Mouse (Mus musculus): Measurements from ENCODE around the gene Galr3. TPM values are rescaled to one million over a fixed set of nuclear protein-coding genes. Genes with fewer than 3 reads are reported as not detected.

Gene Galr3
- total RNA-seq (2021) = under 1 TPM in 1 of 2 experiments, not detected in 1; 0.84 TPM
- long read RNA-seq, experiment 1 = 0 reads
- long read RNA-seq, experiment 2 = 0 reads

GRCm38 (mm10) chr15:79041585-79041984 lies at the start of gene Galr3:
Galr3 (plus strand) TSS chr15:79041885.
- peak within 1 kb of the TSS; percentile 61 for H3K27ac ChIP-seq
- H3K4me3 ChIP-seq = peak within 1 kb of the TSS; percentile 56
- no peak for DNase-seq (ENCODE audit: extremely low spot score in 1 of 2, low spot score in 2 of 2)
- intact Hi-C loops (cut with DNase I) = no loop called here
- no peak for TF ChIP-seq CTCF (IDR thresholded peaks at IDR 0.05)

DNA sequence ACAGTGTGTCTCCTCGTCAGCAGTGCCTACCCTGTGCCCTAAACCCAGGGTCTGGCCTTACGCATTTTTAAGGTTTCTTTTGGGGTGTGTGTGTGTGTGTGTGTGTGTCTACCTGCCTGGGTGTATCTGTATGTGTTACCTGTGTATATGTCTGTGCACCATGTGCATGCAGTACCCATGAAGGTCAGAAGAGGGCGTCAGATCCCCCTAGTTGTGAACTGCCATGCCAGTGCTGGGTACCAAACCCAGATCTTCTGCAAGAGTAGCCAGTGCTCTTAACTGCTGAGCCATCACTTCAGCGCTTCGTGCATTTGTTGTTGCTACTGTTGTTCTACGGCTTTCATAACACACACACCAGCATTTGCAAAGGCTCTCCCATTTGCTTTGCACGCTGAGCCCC lies 49.5 kb upstream of the Galr3 start:
- DNase-seq (ENCODE audit: extremely low spot score in 1 of 2, low spot score in 2 of 2) = no peak
- intact Hi-C loops (cut with DNase I) = no loop called here
- H3K27ac ChIP-seq = no peak overlapping the region
- TF ChIP-seq CTCF (IDR thresholded peaks at IDR 0.05) = no peak; the same call in 1 of the 2 replicates
- no peak overlapping the region for H3K4me3 ChIP-seq

DNA sequence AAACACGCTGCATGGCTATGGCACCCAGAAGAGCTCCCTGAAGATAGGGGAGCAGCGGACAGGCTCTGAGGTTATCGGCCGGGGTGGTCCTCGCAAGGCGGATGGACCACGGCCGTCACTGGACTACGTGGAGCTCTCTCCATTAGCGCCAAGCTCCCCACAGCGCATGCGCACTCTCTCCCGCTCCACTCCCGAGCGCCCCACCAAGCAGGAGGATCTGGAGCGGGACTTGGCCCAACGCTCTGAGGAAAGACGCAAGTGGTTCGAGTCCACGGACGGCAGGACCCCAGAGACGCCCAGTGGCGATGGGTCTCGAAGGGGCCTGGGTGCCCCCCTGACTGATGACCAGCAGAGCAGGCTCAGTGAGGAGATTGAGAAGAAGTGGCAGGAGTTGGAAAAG lies 48.8 kb upstream of the Galr3 start:
- TF ChIP-seq CTCF (IDR thresholded peaks at IDR 0.05) = no peak
- DNase-seq (ENCODE audit: extremely low spot score in 1 of 2, low spot score in 2 of 2) = no peak

GRCm38 (mm10) chr15:78995916-78996315 lies 45.8 kb upstream of the Galr3 start:
- Histone ChIP-seq H3K4me3 (no peak overlapping the region), H3K27ac (no peak overlapping the region)
- DNase-seq (ENCODE audit: extremely low spot score in 1 of 2, low spot score in 2 of 2) = no peak
- intact Hi-C loops (cut with DNase I) = no loop called here
- no peak for TF ChIP-seq CTCF (IDR thresholded peaks at IDR 0.05)

More for the DNA sequence above, 48.8 kb upstream of the Galr3 start:
- no peak overlapping the region for H3K27ac ChIP-seq
- no peak overlapping the region for H3K4me3 ChIP-seq
- intact Hi-C loops (cut with DNase I) = no loop called here

GRCm38 (mm10) chr15:78996663-78997062 lies 45.0 kb upstream of the Galr3 start:
- TF ChIP-seq CTCF (IDR thresholded peaks at IDR 0.05) = no peak
- DNase-seq (ENCODE audit: extremely low spot score in 1 of 2, low spot score in 2 of 2) = no peak
- Histone ChIP-seq H3K27ac (no peak overlapping the region), H3K4me3 (no peak overlapping the region)
- intact Hi-C loops (cut with DNase I) = no loop called here

GRCm38 (mm10) chr15:78998348-78998747 lies 43.3 kb upstream of the Galr3 start:
- intact Hi-C loops (cut with DNase I) = no loop called here
- TF ChIP-seq CTCF (IDR thresholded peaks at IDR 0.05) = no peak

DNA sequence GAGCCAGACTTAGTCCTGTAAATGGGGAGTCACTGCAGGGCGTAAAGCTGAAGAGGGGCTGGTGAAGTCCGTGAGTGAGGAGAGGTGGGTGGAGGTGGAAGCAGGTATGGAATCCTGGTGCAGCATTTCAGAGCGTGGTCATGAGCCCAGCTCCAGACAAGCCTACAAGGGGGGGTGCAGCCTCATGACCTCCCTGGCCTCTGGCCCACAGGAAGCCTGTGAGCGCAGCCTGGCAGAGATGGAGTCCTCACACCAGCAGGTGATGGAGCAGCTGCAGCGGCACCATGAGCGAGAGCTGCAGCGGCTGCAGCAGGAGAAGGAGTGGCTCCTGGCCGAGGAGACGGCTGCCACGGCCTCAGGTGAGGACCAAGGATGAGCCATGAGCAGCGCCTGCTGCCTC lies 42.1 kb upstream of the Galr3 start:
- intact Hi-C loops (cut with DNase I) = no loop called here
- DNase-seq (ENCODE audit: extremely low spot score in 1 of 2, low spot score in 2 of 2) = no peak
- no peak overlapping the region for H3K4me3 ChIP-seq
- TF ChIP-seq CTCF (IDR thresholded peaks at IDR 0.05) = no peak
- H3K27ac ChIP-seq = no peak overlapping the region

More at GRCm38 (mm10) chr15:78998348-78998747, 43.3 kb upstream of the Galr3 start:
- H3K4me3 ChIP-seq = no peak overlapping the region
- no peak overlapping the region for H3K27ac ChIP-seq
- DNase-seq (ENCODE audit: extremely low spot score in 1 of 2, low spot score in 2 of 2) = no peak

GRCm38 (mm10) chr15:79000357-79000791 lies 41.3 kb upstream of the Galr3 start:
- no peak overlapping the region for H3K27ac ChIP-seq
- intact Hi-C loops (cut with DNase I) = no loop called here
- DNase-seq (ENCODE audit: extremely low spot score in 1 of 2, low spot score in 2 of 2) = no peak
- H3K4me3 ChIP-seq = no peak overlapping the region
- no peak for TF ChIP-seq CTCF (IDR thresholded peaks at IDR 0.05)

DNA sequence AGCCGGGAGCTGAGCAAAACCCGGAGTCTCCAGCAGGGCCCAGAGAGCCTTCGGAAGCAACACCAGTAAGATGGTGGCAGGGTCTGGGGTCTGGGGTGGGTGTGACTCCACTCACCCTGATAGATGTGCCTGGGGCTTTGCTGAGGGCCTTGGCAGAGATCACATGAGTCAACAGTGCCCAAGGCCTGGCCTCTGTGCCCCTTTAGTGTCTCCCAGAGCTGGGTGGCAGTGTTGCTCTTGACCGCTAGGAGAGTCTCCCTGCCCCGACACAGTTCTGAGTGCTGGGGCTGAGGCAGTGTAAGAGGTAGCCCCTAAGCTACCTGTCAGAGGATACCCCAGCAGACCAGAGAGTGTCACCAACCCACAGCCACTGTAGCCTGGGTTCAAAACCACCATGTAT lies 40.1 kb upstream of the Galr3 start:
- H3K4me3 ChIP-seq = no peak overlapping the region
- no peak for DNase-seq (ENCODE audit: extremely low spot score in 1 of 2, low spot score in 2 of 2)
- intact Hi-C loops (cut with DNase I) = no loop called here
- no peak for TF ChIP-seq CTCF (IDR thresholded peaks at IDR 0.05)
- no peak overlapping the region for H3K27ac ChIP-seq

DNA sequence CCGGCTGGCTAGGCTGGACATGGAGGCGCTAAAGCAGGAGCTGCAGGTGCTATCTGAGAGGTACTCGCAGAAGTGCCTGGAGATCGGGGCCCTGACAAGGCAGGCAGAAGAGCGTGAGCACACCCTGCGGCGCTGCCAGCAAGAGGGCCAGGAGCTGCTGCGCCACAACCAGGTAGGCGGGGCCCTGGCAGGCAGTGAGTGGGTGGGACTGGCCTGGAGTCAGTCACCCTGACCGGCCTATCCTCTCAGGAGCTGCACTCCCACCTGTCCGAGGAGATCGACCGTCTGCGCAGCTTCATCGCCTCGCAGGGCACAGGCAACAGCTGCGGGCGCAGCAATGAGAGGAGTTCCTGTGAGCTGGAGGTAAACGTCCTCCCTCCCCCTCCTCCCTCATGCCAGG lies 39.6 kb upstream of the Galr3 start:
- no peak for DNase-seq (ENCODE audit: extremely low spot score in 1 of 2, low spot score in 2 of 2)
- intact Hi-C loops (cut with DNase I) = no loop called here
- no peak for TF ChIP-seq CTCF (IDR thresholded peaks at IDR 0.05)
- Histone ChIP-seq H3K4me3 (no peak overlapping the region), H3K27ac (no peak overlapping the region)

DNA sequence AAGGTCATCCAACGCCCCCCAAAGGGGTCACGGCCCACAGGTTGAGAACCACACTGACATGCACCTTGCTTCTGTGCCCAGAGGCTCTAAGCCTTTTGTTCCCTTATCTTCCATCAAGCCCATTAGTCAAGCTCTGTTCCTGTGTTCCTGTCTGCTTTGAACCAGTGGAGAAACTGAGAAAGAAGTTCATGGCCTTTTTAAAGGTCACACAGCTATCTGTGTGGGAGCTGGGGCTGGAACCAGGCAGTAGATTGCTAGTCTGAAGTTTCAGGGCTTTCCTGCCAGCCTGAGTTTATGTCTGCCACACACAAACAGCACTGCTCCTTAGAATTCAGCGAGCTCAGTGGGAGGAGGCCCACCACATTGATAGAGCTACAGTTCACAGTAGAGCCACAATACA lies 38.6 kb upstream of the Galr3 start:
- no peak overlapping the region for H3K4me3 ChIP-seq
- intact Hi-C loops (cut with DNase I) = no loop called here
- H3K27ac ChIP-seq = no peak overlapping the region
- no peak for TF ChIP-seq CTCF (IDR thresholded peaks at IDR 0.05)
- DNase-seq (ENCODE audit: extremely low spot score in 1 of 2, low spot score in 2 of 2) = no peak

DNA sequence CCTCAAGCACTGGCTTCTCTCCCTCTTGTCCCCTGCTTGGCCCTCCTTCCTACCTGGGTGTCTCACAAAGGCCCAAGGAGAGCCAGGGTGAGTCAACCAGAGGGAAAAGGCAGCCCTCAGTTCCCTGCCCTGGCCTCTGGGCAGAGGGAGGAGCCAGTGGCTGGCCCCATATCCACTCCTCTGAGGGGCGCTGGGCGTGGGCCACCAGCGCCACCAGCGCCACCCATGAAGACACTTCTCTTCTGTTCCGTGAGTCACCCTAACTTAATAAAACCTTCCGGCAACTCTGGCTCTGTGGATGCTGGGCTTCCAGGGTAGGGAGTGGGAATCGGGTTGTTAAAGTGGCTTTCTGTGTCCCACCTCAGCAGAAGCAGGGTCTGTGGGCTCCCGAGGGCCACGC lies 36.1 kb upstream of the Galr3 start:
- H3K4me3 ChIP-seq = no peak overlapping the region
- TF ChIP-seq CTCF (IDR thresholded peaks at IDR 0.05) = no peak
- H3K27ac ChIP-seq = no peak overlapping the region
- no peak for DNase-seq (ENCODE audit: extremely low spot score in 1 of 2, low spot score in 2 of 2)
- intact Hi-C loops (cut with DNase I) = no loop called here

GRCm38 (mm10) chr15:79006638-79007037 lies 35.0 kb upstream of the Galr3 start:
- no peak for TF ChIP-seq CTCF (IDR thresholded peaks at IDR 0.05)

More at GRCm38 (mm10) chr15:79006638-79007037, 35.0 kb upstream of the Galr3 start:
- intact Hi-C loops (cut with DNase I) = no loop called here
- Histone ChIP-seq H3K27ac (no peak overlapping the region), H3K4me3 (no peak overlapping the region)
- no peak for DNase-seq (ENCODE audit: extremely low spot score in 1 of 2, low spot score in 2 of 2)
